Mouse (Mus musculus) gonadal fat pad, adult 2 months (tissue): ENCODE results near the gene Swt1. TPM values are rescaled to one million over a fixed set of nuclear protein-coding genes. Genes with fewer than 3 reads are reported as not detected.
"Not testable (repeated sequence)": the region's sequence is repeated elsewhere in the genome, so short reads cannot be mapped to it uniquely, and the experiment has no call there.

ENCODE experiments used
- DNase-seq: peaks from one replicate; pipeline ENCODE4 v3.0.0-alpha.2; 2012; ENCODE audit warnings: low read depth
- polyA plus RNA-seq: library from polyadenylated mRNA; depleted of rRNA; stranded (reverse); fragments of >200 nt; gene quantifications from 2 replicates; pipeline ENCODE4 v1.2.3, GENCODE M21; 2012

Swt1 gene
- polyA plus RNA-seq, 1 experiment, result 6.9 TPM

DNA sequence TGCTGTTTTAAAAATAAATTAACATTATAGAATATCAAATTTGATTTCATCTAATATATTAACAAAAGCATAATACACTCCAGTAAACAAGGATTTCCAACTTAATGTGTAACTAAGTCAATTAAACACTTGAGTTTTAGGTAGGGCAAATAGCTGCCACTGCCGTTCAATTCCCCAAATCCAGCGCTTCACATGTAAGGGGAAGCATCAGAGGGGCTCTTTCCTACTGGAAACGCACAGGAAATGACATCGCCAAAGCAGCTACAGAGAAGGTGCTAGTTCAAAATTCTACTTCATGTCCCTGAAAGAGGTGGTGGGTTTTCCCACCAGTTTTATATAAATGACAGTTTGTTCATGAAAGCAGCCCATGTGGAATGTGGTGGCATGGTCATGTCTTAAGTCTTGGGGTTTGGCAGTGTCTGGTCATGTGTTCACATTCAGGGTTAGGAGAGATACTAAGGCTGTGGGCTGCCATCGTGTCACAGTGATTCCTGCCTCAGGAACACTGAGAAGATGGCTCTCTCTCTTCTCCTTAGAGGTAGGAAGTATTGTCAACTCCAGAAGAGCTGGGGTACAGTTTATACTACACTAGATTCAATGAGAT lies 60.4 kb downstream of the Swt1 start:
- no peak for DNase-seq

GRCm38 (mm10) chr1:151366944-151367605 lies 61.2 kb downstream of the Swt1 start:
- DNase-seq, result no peak

DNA sequence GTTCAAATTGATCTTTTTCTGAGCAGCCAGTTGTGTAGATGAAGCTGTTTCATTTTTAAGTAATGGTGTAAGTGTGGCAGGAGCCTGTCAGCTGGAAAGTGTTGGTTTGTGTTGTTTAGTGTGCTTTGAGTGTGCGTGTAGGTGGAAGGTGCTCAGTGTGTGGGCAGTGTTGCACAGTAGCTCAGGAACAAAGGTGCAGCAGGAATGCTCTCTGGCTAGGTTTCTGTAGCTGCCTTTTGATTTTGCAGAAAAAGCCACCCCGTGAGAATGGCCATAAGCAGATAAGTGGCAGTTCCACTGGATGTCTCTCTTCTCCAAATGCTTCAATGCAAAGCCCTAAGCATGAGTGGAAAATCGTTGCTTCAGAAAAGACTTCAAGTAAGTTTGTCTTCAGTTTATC lies 68.9 kb downstream of the Swt1 start:
- DNase-seq, result no peak

- DNase-seq, result no peak
Measured at GRCm38 (mm10) chr1:151355994-151356393, 72.3 kb downstream of the Swt1 start.

GRCm38 (mm10) chr1:151352911-151353310 lies 75.3 kb downstream of the Swt1 start:
- no peak for DNase-seq

GRCm38 (mm10) chr1:151348293-151348692 lies 80.0 kb downstream of the Swt1 start:
- not testable (repeated sequence) for DNase-seq

- no peak for DNase-seq
Measured at GRCm38 (mm10) chr1:151346681-151347127, 81.6 kb downstream of the Swt1 start.

DNA sequence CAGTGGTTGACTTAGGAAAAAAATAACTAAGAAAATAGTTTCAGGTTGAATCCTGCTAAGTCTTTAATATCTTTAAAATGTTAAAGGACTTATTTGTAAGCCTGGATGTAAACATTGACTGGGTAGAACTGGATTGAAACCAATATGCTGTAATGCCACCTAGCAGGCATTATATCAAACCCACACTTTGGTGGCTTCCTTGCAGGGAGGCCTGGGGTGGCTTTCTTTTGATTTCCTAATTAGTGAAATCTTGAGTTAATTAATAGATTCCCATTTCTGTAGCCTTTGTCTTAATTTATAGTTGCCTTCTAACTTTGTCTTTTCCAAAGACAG lies 82.4 kb downstream of the Swt1 start:
- no peak for DNase-seq

DNA sequence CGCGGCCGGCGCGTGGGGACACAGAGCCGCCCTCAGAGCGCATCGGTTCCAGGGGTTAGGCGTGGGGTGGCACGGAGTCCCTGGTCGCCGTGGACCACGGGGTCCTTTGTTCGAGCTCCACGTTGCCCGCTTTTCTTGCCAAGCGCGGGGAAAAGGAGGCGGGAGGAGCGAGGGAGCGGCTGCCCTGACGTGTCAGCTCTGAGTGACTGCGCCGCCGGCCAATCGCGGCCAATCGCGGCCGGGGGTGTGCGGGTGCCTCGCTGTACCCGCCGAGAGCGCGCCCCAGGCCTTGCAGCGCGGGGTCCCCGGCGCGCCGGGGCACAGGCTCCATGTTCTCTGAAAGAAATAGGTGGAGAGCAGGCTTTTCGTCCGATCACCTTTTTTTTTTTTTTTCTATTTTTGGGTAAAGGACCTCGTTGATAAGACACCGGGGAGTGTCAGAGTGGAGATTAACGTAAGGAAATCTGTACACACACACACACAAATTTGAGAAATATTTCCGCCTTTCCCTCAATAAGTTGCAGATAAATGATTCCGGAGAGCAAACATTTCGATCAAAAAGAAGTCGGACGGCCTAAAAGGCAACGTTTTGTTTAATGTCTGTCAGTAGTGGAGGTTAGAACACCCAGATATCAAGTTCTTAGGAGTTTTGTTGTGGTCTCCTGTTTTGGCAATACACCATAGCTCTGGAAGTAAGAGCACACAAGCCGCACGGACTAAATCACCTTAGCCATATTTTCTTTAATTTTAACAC lies 83.0 kb downstream of the Swt1 start:
- DNase-seq, result no peak

- peak; percentile 54 for DNase-seq
Measured at GRCm38 (mm10) chr1:151344283-151345108, 83.8 kb downstream of the Swt1 start, which contains the start of gene Ivns1abp. Gene Ivns1abp (plus strand): TSS chr1:151344477.

DNA sequence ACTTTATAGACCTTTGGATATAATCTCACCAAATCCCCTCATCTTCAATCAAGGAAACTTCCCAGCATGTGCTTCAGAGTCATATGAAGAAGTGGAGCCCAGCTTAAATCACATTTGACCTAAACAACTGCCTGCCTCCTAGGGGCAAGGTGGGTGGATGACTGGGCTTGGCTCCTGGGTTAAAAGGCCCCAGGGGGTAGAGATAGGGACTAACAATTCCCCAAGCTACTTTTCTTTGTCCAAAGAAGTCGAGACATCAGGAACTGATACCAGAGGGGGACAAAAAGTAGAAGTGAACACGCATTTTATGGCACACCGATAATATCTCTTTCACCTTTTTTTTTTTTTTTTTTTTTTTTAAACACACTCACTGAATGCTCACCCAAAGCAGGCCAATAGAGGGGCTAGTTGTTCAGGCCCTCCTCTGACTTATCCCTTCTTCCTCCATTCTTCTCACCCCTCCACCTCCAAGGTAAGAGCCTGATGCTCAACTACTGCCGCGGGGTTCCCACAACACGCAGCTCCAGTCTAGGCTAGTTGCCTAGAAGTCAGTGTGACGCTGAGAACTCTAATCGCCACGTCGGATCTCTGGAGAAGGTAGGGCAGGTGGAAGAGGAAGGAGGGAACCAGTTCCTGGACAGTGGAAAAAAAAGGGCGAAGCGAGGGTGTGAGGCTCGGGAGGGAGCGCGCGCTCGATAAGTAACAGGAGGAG lies 84.5 kb downstream of the Swt1 start:
- no peak for DNase-seq

- DNase-seq, result no peak
Measured at GRCm38 (mm10) chr1:151342968-151343367, 85.3 kb downstream of the Swt1 start.

DNA sequence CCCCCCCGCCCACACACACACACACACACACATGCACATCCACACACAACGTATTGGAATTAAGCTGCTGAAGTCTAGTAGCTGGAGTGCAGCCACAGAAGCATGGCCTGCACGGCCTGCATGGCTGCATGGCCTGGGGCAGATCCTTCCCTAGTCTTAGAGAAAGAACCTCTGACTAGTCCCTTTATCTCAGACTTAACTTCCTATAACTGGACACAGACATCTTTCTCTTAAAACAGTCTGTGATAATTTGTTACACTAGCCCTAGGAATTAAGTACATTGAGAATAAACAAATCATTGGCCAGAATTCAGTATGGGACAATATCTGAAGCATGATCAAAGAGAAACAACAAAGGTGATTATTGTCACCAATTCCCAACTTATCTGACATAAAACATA lies 85.9 kb downstream of the Swt1 start:
- no peak for DNase-seq

DNA sequence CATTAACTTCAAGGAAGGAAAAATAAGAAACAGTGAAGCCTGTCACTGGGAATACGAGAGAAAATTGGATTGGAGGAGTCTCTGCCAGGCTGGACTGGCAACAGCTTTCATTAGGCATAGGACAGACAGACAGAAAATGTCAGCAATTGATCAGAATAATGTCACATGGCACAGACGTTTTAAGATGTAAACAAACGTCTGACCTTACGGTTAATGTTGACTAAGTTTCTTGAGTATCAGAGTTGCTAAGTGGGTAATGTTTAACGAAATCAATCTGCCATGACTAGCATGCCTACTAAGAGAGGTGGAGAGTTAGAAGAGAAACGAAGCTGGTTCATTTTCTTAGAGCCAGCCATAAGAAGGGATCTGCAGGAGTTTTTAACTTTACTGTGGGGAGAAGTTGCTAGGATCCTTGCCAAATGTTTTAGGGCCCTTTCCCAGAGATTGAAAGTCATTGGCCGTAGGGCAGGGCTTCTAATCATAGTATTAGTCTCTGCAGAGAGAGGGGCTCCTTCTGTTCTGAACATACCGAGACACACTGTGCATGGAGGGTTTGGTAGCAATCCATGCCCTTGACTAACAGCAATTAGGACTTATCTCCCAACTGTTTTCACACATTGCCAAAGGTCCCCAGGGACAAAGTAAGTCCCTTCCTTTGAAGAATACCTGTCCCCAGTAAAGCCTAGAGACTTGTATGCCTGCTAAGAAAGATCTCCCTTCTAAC lies 86.8 kb downstream of the Swt1 start:
- DNase-seq, result no peak

DNA sequence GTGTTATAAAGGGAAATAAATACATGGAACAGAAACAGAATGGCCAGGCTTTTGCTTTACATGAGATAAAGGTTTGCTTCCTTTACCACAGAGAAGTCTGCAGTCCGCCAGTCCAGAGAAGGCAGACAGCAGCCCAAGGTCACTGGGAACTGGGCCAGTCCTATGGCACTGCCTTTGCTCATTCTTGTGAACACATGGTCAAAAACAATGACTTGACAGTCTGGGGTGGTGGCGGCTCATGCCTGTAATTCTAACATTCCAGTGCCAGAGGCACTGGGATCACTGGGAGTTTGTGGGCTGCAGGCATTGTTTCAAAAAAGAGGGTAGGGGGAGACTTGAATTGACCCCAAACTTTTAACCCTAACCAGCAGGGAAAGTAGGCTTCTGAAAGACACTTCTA lies 89.3 kb downstream of the Swt1 start:
- no peak for DNase-seq

DNA sequence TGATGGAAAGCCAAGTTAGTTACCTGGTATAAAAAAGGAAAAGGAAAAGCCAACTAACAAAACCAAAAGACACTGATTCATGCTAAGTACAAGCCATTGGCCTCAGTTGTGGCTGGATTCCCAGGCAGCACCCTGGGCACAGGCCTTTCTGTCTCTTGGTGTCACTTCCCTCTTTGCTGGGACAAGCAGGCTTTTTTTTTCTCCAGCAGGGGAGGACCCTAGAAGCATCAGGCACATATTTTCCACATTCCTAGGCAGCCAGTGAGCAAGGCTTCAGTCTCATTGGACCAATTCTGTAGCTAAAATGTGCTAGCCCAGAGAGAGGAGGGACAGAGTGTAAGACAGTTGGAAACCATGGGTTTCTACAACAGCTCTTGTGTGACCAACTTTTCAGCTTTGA lies 90.0 kb downstream of the Swt1 start:
- DNase-seq, result no peak

DNA sequence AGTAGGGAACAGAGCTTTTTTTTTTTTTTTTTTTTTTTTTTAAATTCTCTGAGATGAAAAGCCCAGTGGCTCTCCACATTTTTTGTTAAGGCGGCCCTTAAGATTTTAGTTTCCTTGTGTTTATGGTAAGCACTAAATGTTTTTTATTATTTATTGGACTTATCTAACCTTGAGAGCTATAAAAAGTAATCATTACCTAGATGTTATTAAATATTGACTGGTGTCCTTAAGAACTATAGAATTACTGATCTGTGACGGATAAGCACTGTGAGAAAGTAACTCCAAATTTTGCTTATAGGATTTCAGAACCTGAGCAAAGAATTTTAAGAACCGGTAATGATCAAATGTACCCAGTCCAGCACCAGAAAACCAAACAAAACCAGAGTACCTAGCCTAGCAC lies 95.4 kb downstream of the Swt1 start:
- DNase-seq, result no peak

DNA sequence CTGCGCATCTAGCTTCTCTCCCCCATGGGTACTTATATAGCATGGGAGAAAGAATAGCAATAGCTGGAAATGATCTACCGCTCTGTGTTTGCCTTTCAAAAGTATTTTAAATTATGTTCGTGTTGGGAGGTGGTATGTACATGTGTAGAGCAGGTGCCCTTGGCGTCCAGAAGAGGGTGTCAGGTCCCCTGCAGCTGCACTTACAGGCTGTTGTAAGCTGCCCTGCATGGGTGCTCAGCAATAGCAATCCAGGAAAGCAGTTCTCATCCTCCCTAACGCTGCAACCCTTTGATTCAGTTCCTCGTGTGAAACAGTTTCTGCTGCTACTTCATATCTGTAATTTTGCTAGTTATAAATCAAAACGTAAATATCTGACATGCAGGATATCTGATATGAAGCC lies 98.7 kb downstream of the Swt1 start:
- DNase-seq, result no peak

- no peak for DNase-seq
Measured at GRCm38 (mm10) chr1:151328341-151329097, 99.7 kb downstream of the Swt1 start.

DNA sequence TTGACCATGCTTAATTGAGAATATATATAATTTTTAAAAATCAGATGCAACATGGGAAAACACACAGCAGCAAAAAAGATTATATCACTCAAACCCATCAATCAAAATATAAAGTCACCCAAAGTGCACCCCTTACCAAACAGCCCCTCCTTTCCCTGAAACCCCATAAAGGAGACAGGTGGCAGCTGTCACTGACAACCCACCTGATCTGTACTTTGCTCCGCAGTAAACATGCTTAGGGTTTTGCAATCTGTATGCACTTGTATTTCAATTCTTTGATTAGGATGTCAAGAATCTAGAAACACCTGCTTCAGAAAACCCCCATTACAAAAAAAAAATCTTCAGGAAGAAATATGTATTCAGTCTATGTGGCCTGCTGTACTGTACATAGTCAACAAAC lies 102.9 kb downstream of the Swt1 start:
- no peak for DNase-seq
